Mouse (Mus musculus) liver, embryonic 14.5 days (tissue): ENCODE data around the gene Gm10197. TPM values are rescaled to one million over a fixed set of nuclear protein-coding genes. Genes with fewer than 3 reads are reported as not detected.

ENCODE experiments used
- ATAC-seq: fragments of 200-750 bp; cut with Nextera tagmentation; 2 replicates; pipeline ENCODE4 v1.8.0; 2017; ENCODE audit warnings: moderate number of reproducible peaks, mild to moderate bottlenecking, moderate library complexity; ENCODE audit not compliant: insufficient read depth
- DNase-seq, 3 experiments: peaks; one replicate each; pipeline ENCODE4 v3.0.0-alpha.2; 2012 to 2013; ENCODE audit warnings: low read depth in 3 of 3, low spot score in 3 of 3
- H3K27ac ChIP-seq: fragments of 300-500 bp; sonication (generic); 2 replicates; pipeline ENCODE4 v1.5.1; 2014; ENCODE audit warnings: moderate library complexity, mild to moderate bottlenecking, control low read depth, inconsistent platforms
- H3K27me3 ChIP-seq: fragments of 300-500 bp; sonication (generic); 2 replicates; pipeline ENCODE4 v1.6.1; 2014; ENCODE audit warnings: mild to moderate bottlenecking, low read length, moderate library complexity; ENCODE audit not compliant: control insufficient read depth, insufficient read depth
- H3K36me3 ChIP-seq: fragments of 300-500 bp; sonication (generic); replicated peaks from 2 replicates; pipeline ENCODE4 v1.6.1; 2014; ENCODE audit warnings: low read depth; ENCODE audit not compliant: control insufficient read depth, insufficient read depth
- H3K4me1 ChIP-seq, 2 experiments: fragments of 200-500 bp in 1 of 2; fragments of 300-500 bp in 1 of 2; sonication (generic) in 1 of 2; replicated peaks; 2 replicates each; pipeline ENCODE4 v1.6.1; 2012 to 2014; ENCODE audit warnings: antibody characterized with exemption in 1 of 2, inconsistent platforms in 1 of 2, low read length in 1 of 2; ENCODE audit not compliant: control insufficient read depth in 2 of 2, insufficient read depth in 2 of 2
- H3K4me2 ChIP-seq: fragments of 300-500 bp; sonication (generic); 2 replicates; pipeline ENCODE4 v1.6.1; 2014; ENCODE audit warnings: low read depth, mild to moderate bottlenecking, control low read depth, moderate library complexity
- H3K4me3 ChIP-seq, 2 experiments: fragments of 200-500 bp in 1 of 2; fragments of 300-500 bp in 1 of 2; sonication (generic) in 1 of 2; 2 replicates each; pipeline ENCODE4 v1.5.1; 2012 to 2014; ENCODE audit warnings: low read depth in 2 of 2, low read length in 2 of 2, mild to moderate bottlenecking in 2 of 2, control low read depth in 1 of 2, inconsistent platforms in 1 of 2, moderate library complexity in 1 of 2; ENCODE audit not compliant: insufficient read depth in 1 of 2
- H3K9ac ChIP-seq: fragments of 300-500 bp; sonication (generic); replicated peaks from 2 replicates; pipeline ENCODE4 v1.6.1; 2014; ENCODE audit warnings: mild to moderate bottlenecking, control low read depth, moderate library complexity
- H3K9me3 ChIP-seq: fragments of 300-500 bp; sonication (generic); 2 replicates; pipeline ENCODE4 v1.6.1; 2016; ENCODE audit warnings: low read length, mixed read lengths; ENCODE audit not compliant: control insufficient read depth
- CTCF ChIP-seq: IDR thresholded peaks from 2 replicates; pipeline ENCODE4 v1.5.1; 2016; ENCODE audit warnings: antibody characterized with exemption, low read depth, control low read depth
- EP300 ChIP-seq: IDR thresholded peaks from 2 replicates; pipeline ENCODE4 v1.6.1; 2016; ENCODE audit warnings: antibody characterized with exemption, low read depth
- WGBS: fragments of 180-500 bp; shearing (Covaris S2); extraction: QIAGEN DNeasy Blood & Tissue Kit; methylation state at CpG from one replicate; pipeline ENCODE4 v1.1.7; 2014; ENCODE audit not compliant: insufficient replicate concordance; 5-methylcytosine and 5-hydroxymethylcytosine counted together
- polyA plus RNA-seq, 2 experiments: library from polyadenylated mRNA; depleted of rRNA in 1 of 2; stranded (reverse) in 1 of 2; unstranded in 1 of 2; fragments of >200 nt; fragmentation: Nextera tagmentation in 1 of 2; extraction: Ambion mirVana in 1 of 2; gene quantifications; 2 replicates each; pipeline versions ENCODE4 v1.2.1 to v1.2.3; 2012 to 2014

Gm10197 gene
- polyA plus RNA-seq, 2 experiments, result not detected

DNA sequence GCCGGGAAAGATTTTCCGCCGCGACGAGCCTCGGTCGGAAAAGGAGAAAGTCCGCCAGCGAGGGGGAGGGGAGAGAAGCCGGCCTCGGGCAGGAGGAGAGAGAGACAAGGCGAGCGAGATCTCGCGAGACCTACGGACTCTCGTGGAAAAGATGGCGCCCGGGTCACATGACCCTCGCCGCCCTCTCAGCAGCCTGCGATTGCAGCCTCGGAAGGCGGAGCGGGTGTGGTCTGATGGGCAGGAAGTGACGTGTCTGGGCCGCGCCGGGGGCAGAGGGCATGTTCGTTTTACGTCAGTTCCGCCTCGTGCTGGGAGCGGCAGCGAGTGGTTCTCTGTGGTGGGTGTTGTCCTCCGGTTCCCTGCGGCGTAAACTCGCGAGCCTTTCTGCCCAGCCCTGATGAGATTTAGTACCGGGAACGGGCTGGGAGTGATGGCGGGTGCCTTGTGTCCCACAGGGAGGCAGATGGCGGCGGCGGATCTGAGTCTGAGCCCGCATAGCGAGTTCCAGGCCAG lies 19.0 kb upstream of the Gm10197 start, which contains the start of gene Smndc1:
Gene Smndc1 (minus strand): TSS at position 84 of the 513 bp plus-strand sequence.
- peaks cover 32% of the 10 kb centered on the region for H3K36me3 ChIP-seq
- H3K27me3 ChIP-seq, result no peaks in the 10 kb centered on the region
- H3K27ac ChIP-seq, result peak within 1 kb of the TSS; percentile 90
- ATAC-seq (peak; percentile 96), DNase-seq (peak; percentile 99 to 100 (median 99))
- no peak for TF ChIP-seq CTCF
- TF ChIP-seq EP300, result peak; percentile 64
- WGBS, result under 1% methylated on average over 48 of the region's 48 CpGs
- H3K9ac ChIP-seq, result peak within 1 kb of the TSS; percentile 83
- H3K9me3 ChIP-seq, result no peaks in the 10 kb centered on the region
- H3K4me2 ChIP-seq, result peak within 1 kb of the TSS; percentile 97
- H3K4me3 ChIP-seq, result peak within 1 kb of the TSS; percentile 87 to 96
- peaks cover 9 to 18% of the 10 kb centered on the region in 2 experiments for H3K4me1 ChIP-seq

DNA sequence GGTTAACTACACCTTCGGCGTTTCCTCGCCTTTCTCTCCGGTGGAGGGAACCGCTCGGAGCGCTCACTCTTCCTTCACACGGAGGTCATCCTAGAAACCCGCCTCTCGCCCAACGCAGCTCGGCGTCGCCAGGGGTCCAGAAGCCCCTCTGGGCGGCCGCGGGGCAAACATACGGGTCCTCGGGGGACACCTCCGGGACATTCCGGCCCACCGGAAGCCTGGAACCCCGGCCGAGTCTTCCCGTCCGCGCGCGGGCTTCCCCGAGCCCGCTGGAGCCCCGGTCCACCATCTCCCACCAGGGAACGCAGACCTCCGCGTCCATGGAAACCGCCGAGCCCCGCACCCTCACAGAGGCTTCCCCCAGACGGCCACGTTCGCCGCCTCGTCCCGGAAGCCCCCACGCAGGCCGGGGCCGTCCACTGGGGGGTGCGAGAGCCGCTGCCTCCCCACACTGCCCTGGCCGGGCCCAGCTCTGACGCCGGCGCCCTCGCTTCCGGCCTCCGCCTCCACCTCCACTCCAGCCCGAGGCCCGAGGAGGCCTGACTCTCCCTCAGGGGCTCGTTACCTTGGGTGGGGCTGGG lies 18.4 kb upstream of the Gm10197 start:
- no peak for TF ChIP-seq CTCF
- Histone ChIP-seq H3K4me3 (peak overlapping the region; percentile 87 to 96), H3K4me2 (peak overlapping the region; percentile 74), H3K4me1 (peaks cover 9 to 17% of the 10 kb centered on the region in 2 experiments), H3K9ac (peak overlapping the region; percentile 83), H3K36me3 (peaks cover 32% of the 10 kb centered on the region), H3K27me3 (no peaks in the 10 kb centered on the region), H3K27ac (peak overlapping the region; percentile 79), H3K9me3 (no peaks in the 10 kb centered on the region)
- DNase-seq (peak in 1 of 3 experiments; percentile 26), ATAC-seq (peak; percentile 82)
- under 1% methylated on average over 59 of the region's 59 CpGs for WGBS

DNA sequence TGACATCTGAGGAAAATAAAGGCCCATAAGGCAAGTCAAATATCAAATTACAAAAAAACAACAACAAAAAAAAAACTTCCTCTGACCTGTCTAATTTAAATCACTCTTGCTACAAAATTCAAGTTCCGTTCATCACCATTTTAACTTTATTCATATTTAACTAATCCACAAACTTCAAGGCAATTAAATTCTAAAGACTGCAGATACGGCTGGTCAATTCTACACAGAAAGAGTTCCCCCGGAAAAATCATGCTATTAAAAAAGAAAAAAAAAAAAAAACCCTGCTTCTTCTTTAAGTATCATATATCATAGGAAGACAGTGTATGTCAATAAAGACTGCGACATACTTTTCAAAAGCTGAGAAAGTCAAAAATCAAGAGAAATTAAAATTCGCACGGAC lies 17.9 kb upstream of the Gm10197 start:
- DNase-seq (no peak), ATAC-seq (no peak)
- Histone ChIP-seq H3K27me3 (no peaks in the 10 kb centered on the region), H3K9ac (peak overlapping the region; percentile 83), H3K36me3 (peaks cover 32% of the 10 kb centered on the region), H3K4me3 (peak overlapping the region; percentile 87 to 96), H3K4me1 (peaks cover 9 to 16% of the 10 kb centered on the region in 2 experiments), H3K27ac (peak overlapping the region; percentile 79; the same call in 1 of the 2 replicates), H3K4me2 (peak overlapping the region; percentile 74), H3K9me3 (no peaks in the 10 kb centered on the region)
- TF ChIP-seq EP300 (no peak), CTCF (no peak)
- 14% methylated on average over 6 of the region's 6 CpGs for WGBS

DNA sequence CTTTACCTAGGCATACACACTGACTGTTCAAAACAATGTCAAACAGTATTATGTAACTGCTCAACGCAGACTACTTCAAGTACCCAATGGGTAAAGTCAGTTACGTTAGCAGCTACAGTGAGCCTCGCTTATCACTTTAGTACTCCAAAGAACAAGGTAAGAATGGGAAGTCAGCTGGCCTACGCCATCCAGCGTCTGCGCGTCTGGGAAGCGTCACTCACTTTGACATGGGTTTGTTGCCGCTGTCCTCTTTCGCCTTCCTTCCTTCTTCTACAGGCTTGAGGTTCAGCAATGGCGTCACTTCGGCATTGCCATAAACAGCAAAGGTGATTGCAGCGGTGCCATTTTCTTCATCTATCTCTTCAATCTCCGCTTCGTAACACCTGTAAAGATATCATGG lies 11.8 kb upstream of the Gm10197 start:
- H3K4me2 ChIP-seq, result no peak overlapping the region
- peaks cover 82% of the 10 kb centered on the region for H3K36me3 ChIP-seq
- ATAC-seq (no peak), DNase-seq (no peak)
- no peak overlapping the region for H3K27ac ChIP-seq
- H3K9me3 ChIP-seq, result no peaks in the 10 kb centered on the region
- TF ChIP-seq EP300 (no peak), CTCF (no peak)
- H3K9ac ChIP-seq, result no peak overlapping the region
- 89% methylated on average over 15 of the region's 15 CpGs for WGBS
- no peak overlapping the region for H3K4me3 ChIP-seq
- H3K4me1 ChIP-seq, result no peaks in the 10 kb centered on the region
- H3K27me3 ChIP-seq, result no peaks in the 10 kb centered on the region

DNA sequence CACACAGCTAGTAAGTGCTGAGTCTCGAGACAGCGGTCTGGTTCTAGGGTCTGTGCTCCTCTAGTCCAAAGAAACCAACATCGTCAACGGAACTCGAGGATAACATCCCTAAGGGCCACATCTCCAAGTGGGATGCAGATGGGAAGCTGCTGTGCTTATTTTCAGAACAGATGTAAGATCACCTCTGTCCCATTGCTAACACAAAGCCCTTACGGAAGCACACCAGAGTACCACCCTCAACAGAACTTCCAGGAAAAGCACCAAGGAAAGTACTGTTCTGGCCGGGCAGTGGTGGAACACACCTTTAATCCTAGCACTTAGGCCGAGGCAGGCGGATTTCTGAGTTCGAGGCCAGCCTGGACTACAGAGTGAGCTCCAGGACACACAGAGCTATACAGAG lies 6.9 kb upstream of the Gm10197 start:
- TF ChIP-seq CTCF (no peak), EP300 (no peak)
- no peak overlapping the region for H3K4me3 ChIP-seq
- H3K4me2 ChIP-seq, result no peak overlapping the region
- peaks cover 58% of the 10 kb centered on the region for H3K36me3 ChIP-seq
- no peaks in the 10 kb centered on the region for H3K27me3 ChIP-seq
- H3K9ac ChIP-seq, result no peak overlapping the region
- DNase-seq (no peak), ATAC-seq (no peak)
- WGBS, result 84% methylated on average over 10 of the region's 10 CpGs
- no peak overlapping the region for H3K27ac ChIP-seq
- H3K9me3 ChIP-seq, result no peaks in the 10 kb centered on the region
- no peaks in the 10 kb centered on the region for H3K4me1 ChIP-seq
